Mouse (Mus musculus) embryonic fibroblast, embryonic 13.5 days (primary cell): Measurements from ENCODE around the gene AB124611.

Source experiments
- CTCF ChIP-seq: IDR thresholded peaks from 2 replicates; pipeline ENCODE4 v1.5.1; 2011; ENCODE audit warnings: mild to moderate bottlenecking, control low read depth, low read length, moderate library complexity, borderline replicate concordance; ENCODE audit not compliant: insufficient read depth
- POLR2A ChIP-seq: IDR thresholded peaks from 2 replicates; pipeline ENCODE4 v1.6.1; 2011; ENCODE audit warnings: low read depth, mild to moderate bottlenecking, control low read depth, low read length, moderate library complexity

DNA sequence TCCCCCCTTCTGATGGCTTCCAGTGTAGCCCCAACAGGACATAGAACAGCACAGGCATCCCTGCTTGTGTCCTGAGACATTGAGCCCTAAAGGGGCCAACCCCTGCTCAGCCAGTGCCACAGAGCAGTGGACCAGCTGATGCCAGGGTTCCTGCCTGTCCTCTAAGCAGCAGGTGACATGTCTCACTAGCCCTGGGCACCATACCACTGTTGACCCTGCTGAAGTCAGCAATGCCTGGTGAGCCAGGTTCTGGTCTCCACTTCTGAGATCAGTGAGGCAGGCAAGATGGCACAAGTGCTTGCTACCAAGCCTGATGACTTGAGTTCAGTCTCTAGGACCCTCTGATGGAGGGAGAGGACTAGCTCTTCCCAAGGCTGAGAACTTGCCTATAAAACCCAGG is 20.2 kb upstream of the AB124611 start:
- TF ChIP-seq CTCF, result no peak
- no peak for TF ChIP-seq POLR2A
